Mouse (Mus musculus): ENCODE measurements around the gene Mfsd4b3.

- TF ChIP-seq CTCF (IDR thresholded peaks at IDR 0.05; ENCODE audit: borderline replicate concordance, insufficient read depth, low read depth, low read length) (no peak), POLR2A (IDR thresholded peaks at IDR 0.05; ENCODE audit: borderline replicate concordance, insufficient read depth, low read length) (no peak)
Measured at GRCm38 (mm10) chr10:39926616-39927139, 33.3 kb downstream of the Mfsd4b3 start, which contains the start of gene Mfsd4b2.

Measured in cerebellum, adult 2 months (tissue).